Mouse (Mus musculus): Measurements from ENCODE around the gene Qrich2.

DNA sequence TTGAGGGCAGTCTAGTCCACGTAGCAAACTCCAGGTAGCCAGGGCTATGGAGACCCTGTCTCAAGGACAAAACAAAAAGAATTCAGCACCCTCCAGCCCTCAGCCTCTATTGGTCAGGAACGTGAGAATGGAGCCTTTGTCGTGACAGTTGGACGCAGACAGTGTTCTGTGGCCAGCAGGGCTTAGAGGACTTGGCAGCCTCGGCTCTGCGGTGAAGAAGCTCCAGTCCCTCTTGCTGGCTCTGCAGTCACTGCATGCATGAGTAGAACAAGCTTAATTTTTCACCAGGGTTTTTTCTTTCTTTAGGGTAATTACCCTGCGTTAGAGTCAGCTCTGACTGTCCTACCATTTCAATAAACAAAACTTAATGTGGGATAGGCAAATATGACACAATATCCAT is 15.7 kb upstream of the Qrich2 start:
- TF ChIP-seq HCFC1 (IDR thresholded peaks at IDR 0.05; ENCODE audit: borderline replicate concordance, insufficient read depth, low read length) (no peak), ZNF384 (IDR thresholded peaks at IDR 0.05; ENCODE audit: low read depth, low read length) (no peak)
